Mouse (Mus musculus): ENCODE results near the gene Prr23a2. TPM values are rescaled to one million over a fixed set of nuclear protein-coding genes. Genes with fewer than 3 reads are reported as not detected.

Prr23a2 gene
- total RNA-seq (2023) = not detected

DNA sequence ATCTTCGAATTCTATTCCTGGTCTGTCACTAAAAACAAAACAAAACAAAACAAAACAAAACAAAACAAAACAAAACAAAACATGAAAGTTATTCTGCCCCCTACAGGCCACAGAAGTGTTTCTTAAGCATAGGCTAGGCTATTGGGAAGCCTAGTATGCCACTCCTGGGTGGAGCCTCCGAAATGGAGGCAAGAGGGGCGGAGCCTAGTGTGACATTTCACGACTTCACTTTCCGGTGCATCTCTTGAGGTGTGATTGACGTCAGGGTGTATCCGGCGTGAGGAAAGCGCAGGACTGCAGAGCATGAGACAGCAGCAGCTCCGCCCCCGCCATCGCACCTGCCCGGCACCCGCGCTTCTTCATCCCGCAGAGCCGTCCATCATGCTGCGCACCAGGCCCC, at the start of gene Prr23a2:
TSS of gene Prr23a2 (plus strand) at position 285 of the 400 bp plus-strand sequence.

DNA sequence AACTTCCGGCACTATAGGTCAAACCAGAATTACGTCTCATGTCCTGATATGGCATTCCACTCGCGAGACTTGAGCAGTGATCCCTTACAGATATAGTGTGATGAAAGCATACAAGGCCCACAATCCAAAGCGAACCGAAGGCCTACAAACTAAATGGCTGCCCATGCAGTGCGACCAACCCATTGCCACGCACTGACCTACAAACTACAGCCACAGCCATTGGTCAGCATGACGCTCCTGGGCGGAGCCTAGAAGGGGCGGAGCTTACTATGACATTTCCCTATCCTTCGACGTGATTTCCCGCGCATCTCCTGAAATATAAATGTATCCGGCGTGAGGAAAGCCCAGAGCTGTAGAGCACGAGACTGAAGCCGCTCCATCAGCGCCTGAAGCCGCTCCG, 14.2 kb upstream of the Prr23a2 start, which contains the start of gene Prr23a1:
TSS of gene Prr23a1 (plus strand) at position 387 of the 400 bp plus-strand sequence.

DNA sequence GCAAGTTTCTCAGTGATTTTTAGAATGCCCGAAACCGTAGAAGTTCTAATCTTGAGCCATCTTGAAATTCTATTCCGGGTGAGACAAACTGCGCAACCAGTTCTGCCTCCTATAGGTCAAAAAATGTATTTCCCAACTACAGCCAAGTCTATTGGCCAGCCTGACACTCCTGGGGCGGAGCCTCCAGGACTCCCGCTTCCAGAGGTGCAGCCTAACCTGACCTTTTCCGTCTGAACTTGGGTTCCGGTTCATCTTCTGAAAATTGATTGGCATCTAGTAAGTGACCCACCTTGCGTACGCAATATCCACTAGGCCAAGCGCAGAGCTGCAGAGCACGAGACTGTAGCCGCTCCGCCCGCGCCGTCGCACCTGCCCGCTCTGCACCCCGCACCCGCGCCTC, 8.3 kb downstream of the Prr23a2 start, which contains the start of gene Prr23a3:
TSS of gene Prr23a3 (plus strand) at position 197 of the 400 bp plus-strand sequence.

DNA sequence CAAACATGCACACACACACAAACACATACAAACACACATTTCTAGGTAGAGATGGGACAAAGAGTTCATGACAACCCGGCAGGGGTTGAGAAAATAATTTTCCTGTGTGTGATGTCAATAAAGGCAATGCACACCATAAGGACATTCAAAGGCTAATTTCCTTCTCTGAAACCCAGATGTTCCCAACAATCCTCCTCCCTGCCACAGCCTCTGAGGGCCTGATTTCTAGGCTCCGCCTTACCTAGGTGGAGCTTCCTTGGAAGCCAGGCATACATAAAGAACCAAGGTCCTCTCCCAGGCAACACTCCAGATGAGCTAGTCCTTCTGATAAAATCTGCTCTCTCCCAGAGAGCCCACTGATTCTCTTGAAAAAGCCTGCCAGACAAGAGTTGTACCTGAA, 46.5 kb downstream of the Prr23a2 start, which contains the start of gene 7420426K07Rik:
TSS of gene 7420426K07Rik (plus strand) at position 301 of the 400 bp plus-strand sequence.

Other genes with a start within 250 kb of the Prr23a2 start
- not detected for gene Prr23a1, start 14.0 kb upstream of the Prr23a2 start, total RNA-seq (2023)
- gene Prr23a3, start 8.3 kb downstream of the Prr23a2 start, total RNA-seq (2023) = not detected
- gene 7420426K07Rik, start 46.6 kb downstream of the Prr23a2 start, total RNA-seq (2023) = not detected
- not detected for gene Foxl2, start 98.8 kb downstream of the Prr23a2 start, total RNA-seq (2023)
- 40.4 TPM for gene Faim, start 129.9 kb downstream of the Prr23a2 start, total RNA-seq (2023)
- gene Gm1123, start 179.2 kb downstream of the Prr23a2 start, total RNA-seq (2023) = not detected